Comparison of ENCODE assay signal across 1 mouse cellular context in genomic region chr10:5798069-5798468, GRCm38 (mm10).
TF ChIP-seq lines count a peak whose summit lies in the region.

No protein-coding gene starts in this region.

TF ChIP-seq in MEL, 35 proteins besides CTCF, POLR2A, EP300 and RAD21:
- TF ChIP-seq E2F4 (IDR thresholded peaks at IDR 0.05; ENCODE audit: borderline replicate concordance, low read depth, low read length) (0 out of 2 replicates have a peak, but pooled peaks have one; percentile 8), CHD2 (IDR thresholded peaks at IDR 0.05; ENCODE audit: low read length) (no peak), CHD1 (IDR thresholded peaks at IDR 0.05; ENCODE audit: low read depth, low read length) (no peak), ZMIZ1 (IDR thresholded peaks at IDR 0.05; ENCODE audit: low read depth, low read length) (peak; percentile 24; the same call in 1 of the 2 replicates), GABPA (IDR thresholded peaks at IDR 0.05; ENCODE audit: low read depth, low read length) (no peak), MAX (IDR thresholded peaks at IDR 0.05; ENCODE audit: low read length) (no peak), HCFC1 (IDR thresholded peaks at IDR 0.05; ENCODE audit: low read depth, low read length) (no peak), USF1 (IDR thresholded peaks at IDR 0.05; ENCODE audit: low read depth, low read length) (no peak), POLR2AphosphoS2 (IDR thresholded peaks at IDR 0.05; ENCODE audit: low read length) (peak; percentile 83), MYB (IDR thresholded peaks at IDR 0.05; ENCODE audit: low read depth, low read length) (no peak), ZC3H11A (IDR thresholded peaks at IDR 0.05; ENCODE audit: low read depth, low read length) (no peak), NRF1 (IDR thresholded peaks at IDR 0.05; ENCODE audit: insufficient read depth, low read depth, low read length, poor library complexity, severe bottlenecking) (no peak), TCF12 (IDR thresholded peaks at IDR 0.05; ENCODE audit: low read depth, low read length) (no peak)
